Mouse (Mus musculus): ENCODE results near the gene Ddrgk1. TPM values are rescaled to one million over a fixed set of nuclear protein-coding genes. Genes with fewer than 3 reads are reported as not detected.

Ddrgk1 gene
- total and polyA plus RNA-seq, 3 experiments, result 51.7 to 93.1 (median 77.9) TPM

- Histone ChIP-seq H3K27ac (ENCODE audit: insufficient read depth, low read depth) (no peak overlapping the region), H3K27me3 (replicated peaks) (no peaks in the 10 kb centered on the region), H3K36me3 (replicated peaks in 1 of 2; ENCODE audit: control insufficient read depth in 1 of 2, insufficient read depth in 1 of 2, low read length in 1 of 2) (peaks cover 56 to 92% of the 10 kb centered on the region in 2 experiments), H3K4me3 (replicated peaks in 1 of 3; ENCODE audit: low read depth in 2 of 3, low read length in 2 of 3, poor library complexity in 1 of 3) (no peak overlapping the region), H3K4me2 (ENCODE audit: insufficient read depth, low read depth, poor library complexity, severe bottlenecking) (no peak overlapping the region), H3K9me3 (replicated peaks; ENCODE audit: low read length) (no peaks in the 10 kb centered on the region), H3K79me2 (replicated peaks; ENCODE audit: control insufficient read depth, extremely low read depth, insufficient read depth, poor library complexity, severe bottlenecking) (no peaks in the 10 kb centered on the region), H3K9ac (ENCODE audit: insufficient read depth, low read depth) (no peak overlapping the region), H3K4me1 (ENCODE audit: control insufficient read depth in 1 of 2, insufficient read depth in 2 of 2) (no peaks in the 10 kb centered on the region)
- no peak for TF ChIP-seq POLR2AphosphoS2 (IDR thresholded peaks at IDR 0.05; ENCODE audit: low read depth, low read length)
- no peak for TF ChIP-seq NRF1 (IDR thresholded peaks at IDR 0.05; ENCODE audit: low read depth, low read length)
- no peak for TF ChIP-seq CTCF (conservative IDR thresholded peaks at IDR 0.05 in 1 of 2, IDR thresholded peaks at IDR 0.05 in 1 of 2; ENCODE audit: low read depth in 2 of 2, low read length in 2 of 2)
- no peak for TF ChIP-seq POLR2A (IDR thresholded peaks at IDR 0.05; ENCODE audit: low read depth, low read length)
- TF ChIP-seq IRF4 (IDR thresholded peaks at IDR 0.05; ENCODE audit: low read depth, low read length), result no peak
- no peak for TF ChIP-seq MAZ (IDR thresholded peaks at IDR 0.05; ENCODE audit: low read depth, low read length)
- no peak for TF ChIP-seq ZC3H11A (IDR thresholded peaks at IDR 0.05; ENCODE audit: low read depth, low read length)
- no peak for TF ChIP-seq JUN (IDR thresholded peaks at IDR 0.05; ENCODE audit: insufficient read depth, low read depth, low read length)
- no peak for TF ChIP-seq TCF12 (IDR thresholded peaks at IDR 0.05; ENCODE audit: low read depth, low read length)
- TF ChIP-seq MAFK (IDR thresholded peaks at IDR 0.05; ENCODE audit: insufficient replicate concordance, low read length), result no peak
- TF ChIP-seq UBTF (IDR thresholded peaks at IDR 0.05; ENCODE audit: low read depth, low read length), result no peak
- TF ChIP-seq MXI1 (IDR thresholded peaks at IDR 0.05; ENCODE audit: low read depth, low read length), result no peak
- TF ChIP-seq E2F4 (IDR thresholded peaks at IDR 0.05; ENCODE audit: insufficient replicate concordance, low read depth, low read length), result no peak
- in situ Hi-C loops (cut with MboI; ENCODE audit: low pct_ligation_motif_present, low pct_unique_long_range_greater_than_20kb, low sequenced_read_pairs), result no loop called here
- DNase-seq (ENCODE audit: extremely low read depth), result no peak
- dilution Hi-C loops (cut with MboI; ENCODE audit: extremely low pct_ligation_motif_present, extremely low pct_unique_long_range_greater_than_20kb, low sequenced_read_pairs), result no loop called here
Measured at GRCm38 (mm10) chr2:130653760-130654159, 10.7 kb downstream of the Ddrgk1 start.

- DNase-seq (ENCODE audit: extremely low read depth), result no peak
- Histone ChIP-seq H3K9me3 (replicated peaks; ENCODE audit: low read length) (no peaks in the 10 kb centered on the region), H3K4me1 (ENCODE audit: control insufficient read depth in 1 of 2, insufficient read depth in 2 of 2) (no peaks in the 10 kb centered on the region), H3K4me2 (ENCODE audit: insufficient read depth, low read depth, poor library complexity, severe bottlenecking) (no peak overlapping the region), H3K27me3 (replicated peaks) (no peaks in the 10 kb centered on the region), H3K36me3 (replicated peaks in 1 of 2; ENCODE audit: control insufficient read depth in 1 of 2, insufficient read depth in 1 of 2, low read length in 1 of 2) (peaks cover 52 to 90% of the 10 kb centered on the region in 2 experiments), H3K4me3 (replicated peaks in 1 of 3; ENCODE audit: low read depth in 2 of 3, low read length in 2 of 3, poor library complexity in 1 of 3) (no peak overlapping the region), H3K9ac (ENCODE audit: insufficient read depth, low read depth) (no peak overlapping the region), H3K27ac (ENCODE audit: insufficient read depth, low read depth) (no peak overlapping the region), H3K79me2 (replicated peaks; ENCODE audit: control insufficient read depth, extremely low read depth, insufficient read depth, poor library complexity, severe bottlenecking) (no peaks in the 10 kb centered on the region)
- dilution Hi-C loops (cut with MboI; ENCODE audit: extremely low pct_ligation_motif_present, extremely low pct_unique_long_range_greater_than_20kb, low sequenced_read_pairs) (no loop called here), in situ Hi-C loops (cut with MboI; ENCODE audit: low pct_ligation_motif_present, low pct_unique_long_range_greater_than_20kb, low sequenced_read_pairs) (no loop called here)
- no peak for TF ChIP-seq ELF1 (IDR thresholded peaks at IDR 0.05; ENCODE audit: low read depth, low read length)
- TF ChIP-seq ZKSCAN1 (IDR thresholded peaks at IDR 0.05; ENCODE audit: borderline replicate concordance, low read depth, low read length), result no peak
- no peak for TF ChIP-seq TCF12 (IDR thresholded peaks at IDR 0.05; ENCODE audit: low read depth, low read length)
- no peak for TF ChIP-seq ZMIZ1 (IDR thresholded peaks at IDR 0.05; ENCODE audit: low read depth, low read length)
- no peak for TF ChIP-seq USF2 (conservative IDR thresholded peaks at IDR 0.05; ENCODE audit: low read depth, low read length)
- TF ChIP-seq JUND (conservative IDR thresholded peaks at IDR 0.05; ENCODE audit: low read depth, low read length), result no peak
- no peak for TF ChIP-seq CHD1 (IDR thresholded peaks at IDR 0.05; ENCODE audit: low read depth, low read length)
- TF ChIP-seq UBTF (IDR thresholded peaks at IDR 0.05; ENCODE audit: low read depth, low read length), result no peak
- no peak for TF ChIP-seq RCOR1 (conservative IDR thresholded peaks at IDR 0.05; ENCODE audit: low read depth, low read length)
- no peak for TF ChIP-seq MAFK (IDR thresholded peaks at IDR 0.05; ENCODE audit: insufficient replicate concordance, low read length)
- no peak for TF ChIP-seq CHD2 (IDR thresholded peaks at IDR 0.05; ENCODE audit: low read length)
- TF ChIP-seq POLR2AphosphoS2 (IDR thresholded peaks at IDR 0.05; ENCODE audit: low read depth, low read length), result no peak
- TF ChIP-seq NRF1 (IDR thresholded peaks at IDR 0.05; ENCODE audit: low read depth, low read length), result no peak
- TF ChIP-seq RAD21 (IDR thresholded peaks at IDR 0.05; ENCODE audit: low read depth, low read length), result no peak
- TF ChIP-seq MXI1 (IDR thresholded peaks at IDR 0.05; ENCODE audit: low read depth, low read length), result no peak
- no peak for TF ChIP-seq NELFE (IDR thresholded peaks at IDR 0.05; ENCODE audit: low read depth, low read length)
- TF ChIP-seq JUN (IDR thresholded peaks at IDR 0.05; ENCODE audit: insufficient read depth, low read depth, low read length), result no peak
Measured at GRCm38 (mm10) chr2:130653303-130653702, 11.2 kb downstream of the Ddrgk1 start.
